Mouse (Mus musculus) ES-Bruce4 (cell line): Measurements from ENCODE around the gene Kdm8.

Experiments
- CTCF ChIP-seq: IDR thresholded peaks from one replicate; pipeline ENCODE4 v1.8.1; 2011; ENCODE audit warnings: low read depth, low read length
- EP300 ChIP-seq: IDR thresholded peaks from 2 replicates; pipeline ENCODE4 v1.6.1; 2011; ENCODE audit warnings: low read depth, low read length; ENCODE audit not compliant: insufficient read depth
- POLR2A ChIP-seq: IDR thresholded peaks from one replicate; pipeline ENCODE4 v1.8.1; 2011; ENCODE audit warnings: low read length; ENCODE audit not compliant: insufficient read depth

GRCm38 (mm10) chr7:125430170-125430842 is 14.2 kb upstream of the Kdm8 start:
- no peak for TF ChIP-seq CTCF
- TF ChIP-seq POLR2A = no peak
- no peak for TF ChIP-seq EP300
